Mouse (Mus musculus) megakaryocyte, embryonic 14.5 days (primary cell): ENCODE data around the gene Tnpo1.

Experiments
- FLI1 ChIP-seq: IDR thresholded peaks from 2 replicates; pipeline ENCODE4 v1.6.1; 2012; ENCODE audit warnings: low read length, inconsistent platforms, mixed read lengths
- GATA1 ChIP-seq: IDR thresholded peaks from 3 replicates; pipeline ENCODE4 v1.6.1; 2012; ENCODE audit warnings: mixed read lengths, low read length, inconsistent platforms, borderline replicate concordance

DNA sequence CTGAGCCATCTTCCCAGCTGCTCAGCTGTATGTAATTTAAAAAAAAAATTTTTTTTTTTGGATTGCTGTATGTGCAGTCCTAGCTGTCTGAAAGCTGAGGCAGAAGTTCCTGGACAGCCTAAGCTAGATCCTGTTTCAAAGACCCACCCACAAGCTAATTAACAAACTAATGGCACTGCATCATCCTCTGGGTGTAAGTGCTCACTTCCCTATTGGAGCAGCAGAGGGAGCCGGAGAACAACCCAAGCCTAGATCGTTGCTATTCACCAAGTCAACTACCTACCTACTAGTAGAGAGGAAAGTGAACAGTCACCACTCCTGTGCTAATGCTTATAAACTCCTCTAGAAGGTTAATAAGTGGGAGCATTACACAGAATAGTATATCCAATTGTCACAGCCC, 58.4 kb downstream of the Tnpo1 start:
- TF ChIP-seq GATA1 (no peak), FLI1 (no peak)
